Mouse (Mus musculus): ENCODE results near the gene Cd59a. TPM values are rescaled to one million over a fixed set of nuclear protein-coding genes. Genes with fewer than 3 reads are reported as not detected.
"Not testable (repeated sequence)": the region's sequence is repeated elsewhere in the genome, so short reads cannot be mapped to it uniquely, and the experiment has no call there.

Gene Cd59a
- polyA plus RNA-seq, 1 experiment from 2014 or later, result 26.5 TPM

GRCm38 (mm10) chr2:104111170-104111797 is 15.7 kb downstream of the Cd59a start:
- no CpG with 5 or more reads among the region's 1 CpGs for WGBS
- not testable (repeated sequence) for H3K27ac ChIP-seq (replicated peaks); DNase-seq (ENCODE audit: low spot score); H3K4me1 ChIP-seq; H3K9me3 ChIP-seq (replicated peaks); H3K4me3 ChIP-seq; H3K27me3 ChIP-seq (ENCODE audit: low read depth, poor library complexity, severe bottlenecking); H3K36me3 ChIP-seq

- not testable (repeated sequence) for H3K4me1 ChIP-seq; H3K27me3 ChIP-seq (ENCODE audit: low read depth, poor library complexity, severe bottlenecking); H3K9me3 ChIP-seq (replicated peaks); H3K4me3 ChIP-seq; DNase-seq (ENCODE audit: low spot score); H3K36me3 ChIP-seq; H3K27ac ChIP-seq (replicated peaks)
These were observed 18.0 kb downstream of the Cd59a start for GRCm38 (mm10) chr2:104113563-104113962.

GRCm38 (mm10) chr2:104114898-104115297 is 19.3 kb downstream of the Cd59a start:
- no peak for DNase-seq (ENCODE audit: low spot score)
- 89% methylated on average over 3 of the region's 3 CpGs for WGBS
- no peaks in the 10 kb centered on the region for H3K4me1 ChIP-seq
- no peak overlapping the region for H3K4me3 ChIP-seq
- no peak overlapping the region for H3K27ac ChIP-seq (replicated peaks)
- no peaks in the 10 kb centered on the region for H3K27me3 ChIP-seq (ENCODE audit: low read depth, poor library complexity, severe bottlenecking)
- H3K36me3 ChIP-seq, result peaks cover 7% of the 10 kb centered on the region; the same call in 1 of the 2 replicates
- no peaks in the 10 kb centered on the region for H3K9me3 ChIP-seq (replicated peaks)

GRCm38 (mm10) chr2:104117173-104117572 is 21.6 kb downstream of the Cd59a start:
- not testable (repeated sequence) for H3K9me3 ChIP-seq (replicated peaks); H3K27ac ChIP-seq (replicated peaks); DNase-seq (ENCODE audit: low spot score); H3K4me3 ChIP-seq; H3K27me3 ChIP-seq (ENCODE audit: low read depth, poor library complexity, severe bottlenecking); H3K36me3 ChIP-seq; H3K4me1 ChIP-seq

- WGBS, result 77% methylated on average over 1 of the region's 1 CpGs
- no peak overlapping the region for H3K27ac ChIP-seq (replicated peaks)
These were observed 23.5 kb downstream of the Cd59a start for GRCm38 (mm10) chr2:104119097-104119496.

GRCm38 (mm10) chr2:104120312-104120711 is 24.7 kb downstream of the Cd59a start:
- WGBS, result 66% methylated on average over 6 of the region's 6 CpGs
- H3K4me1 ChIP-seq, result peaks cover 18% of the 10 kb centered on the region
- no peak overlapping the region for H3K27ac ChIP-seq (replicated peaks)
- H3K9me3 ChIP-seq (replicated peaks), result no peaks in the 10 kb centered on the region
- no peak overlapping the region for H3K4me3 ChIP-seq
- DNase-seq (ENCODE audit: low spot score), result no peak
- H3K27me3 ChIP-seq (ENCODE audit: low read depth, poor library complexity, severe bottlenecking), result peaks cover 33% of the 10 kb centered on the region
- H3K36me3 ChIP-seq, result no peaks in the 10 kb centered on the region

More at GRCm38 (mm10) chr2:104119097-104119496, 23.5 kb downstream of the Cd59a start:
- no peak overlapping the region for H3K4me3 ChIP-seq
- no peaks in the 10 kb centered on the region for H3K9me3 ChIP-seq (replicated peaks)
- H3K36me3 ChIP-seq, result no peaks in the 10 kb centered on the region
- no peak for DNase-seq (ENCODE audit: low spot score)
- H3K27me3 ChIP-seq (ENCODE audit: low read depth, poor library complexity, severe bottlenecking), result peaks cover 21% of the 10 kb centered on the region
- peaks cover 18% of the 10 kb centered on the region for H3K4me1 ChIP-seq

GRCm38 (mm10) chr2:104121681-104122504 is 26.3 kb downstream of the Cd59a start:
- peak overlapping the region; percentile 86 for H3K27ac ChIP-seq (replicated peaks)
- H3K27me3 ChIP-seq (ENCODE audit: low read depth, poor library complexity, severe bottlenecking), result peaks cover 45% of the 10 kb centered on the region
- peak overlapping the region; percentile 82 for H3K4me3 ChIP-seq
- WGBS, result 81% methylated on average over 8 of the region's 8 CpGs
- no peaks in the 10 kb centered on the region for H3K9me3 ChIP-seq (replicated peaks)
- no peak for DNase-seq (ENCODE audit: low spot score)
- no peaks in the 10 kb centered on the region for H3K36me3 ChIP-seq
- H3K4me1 ChIP-seq, result peaks cover 18% of the 10 kb centered on the region

- H3K27ac ChIP-seq (replicated peaks), result peak within 1 kb of the TSS; percentile 86
- peak; percentile 91 for DNase-seq (ENCODE audit: low spot score)
- H3K27me3 ChIP-seq (ENCODE audit: low read depth, poor library complexity, severe bottlenecking), result peaks cover 48% of the 10 kb centered on the region
- H3K4me1 ChIP-seq, result peaks cover 18% of the 10 kb centered on the region
- no peaks in the 10 kb centered on the region for H3K9me3 ChIP-seq (replicated peaks)
- H3K36me3 ChIP-seq, result no peaks in the 10 kb centered on the region
- H3K4me3 ChIP-seq, result peak within 1 kb of the TSS; percentile 82
- WGBS, result under 1% methylated on average over 74 of the region's 74 CpGs
These were observed 27.1 kb downstream of the Cd59a start, which contains the start of gene A930018P22Rik for GRCm38 (mm10) chr2:104122505-104123378. A930018P22Rik (plus strand) TSS chr2:104122769.

GRCm38 (mm10) chr2:104123540-104123939 is 27.9 kb downstream of the Cd59a start:
- WGBS, result 54% methylated on average over 3 of the region's 3 CpGs
- H3K27me3 ChIP-seq (ENCODE audit: low read depth, poor library complexity, severe bottlenecking), result peaks cover 52% of the 10 kb centered on the region
- H3K27ac ChIP-seq (replicated peaks), result no peak overlapping the region
- H3K9me3 ChIP-seq (replicated peaks), result no peaks in the 10 kb centered on the region
- H3K4me3 ChIP-seq, result peak overlapping the region; percentile 82
- no peak for DNase-seq (ENCODE audit: low spot score)
- H3K4me1 ChIP-seq, result peaks cover 18% of the 10 kb centered on the region
- H3K36me3 ChIP-seq, result no peaks in the 10 kb centered on the region

- WGBS, result 80% methylated on average over 5 of the region's 5 CpGs
- H3K4me3 ChIP-seq, result no peak overlapping the region
- H3K9me3 ChIP-seq (replicated peaks), result no peaks in the 10 kb centered on the region
- peaks cover 18% of the 10 kb centered on the region for H3K4me1 ChIP-seq
- no peak for DNase-seq (ENCODE audit: low spot score)
- peaks cover 52% of the 10 kb centered on the region for H3K27me3 ChIP-seq (ENCODE audit: low read depth, poor library complexity, severe bottlenecking)
- no peak overlapping the region for H3K27ac ChIP-seq (replicated peaks)
- no peaks in the 10 kb centered on the region for H3K36me3 ChIP-seq
These were observed 28.5 kb downstream of the Cd59a start for GRCm38 (mm10) chr2:104124071-104124470.

GRCm38 (mm10) chr2:104128803-104129531 is 33.4 kb downstream of the Cd59a start:
- Histone ChIP-seq H3K27ac (replicated peaks) (no peak overlapping the region), H3K9me3 (replicated peaks) (no peaks in the 10 kb centered on the region), H3K27me3 (ENCODE audit: low read depth, poor library complexity, severe bottlenecking) (peaks cover 32% of the 10 kb centered on the region), H3K36me3 (no peaks in the 10 kb centered on the region), H3K4me1 (no peaks in the 10 kb centered on the region), H3K4me3 (no peak overlapping the region)
- DNase-seq (ENCODE audit: low spot score), result no peak
- 87% methylated on average over 13 of the region's 13 CpGs for WGBS

- Histone ChIP-seq H3K4me1 (peaks cover 3% of the 10 kb centered on the region; the same call in 1 of the 2 replicates), H3K9me3 (replicated peaks) (no peaks in the 10 kb centered on the region), H3K27me3 (ENCODE audit: low read depth, poor library complexity, severe bottlenecking) (peaks cover 20% of the 10 kb centered on the region), H3K4me3 (no peak overlapping the region), H3K36me3 (no peaks in the 10 kb centered on the region), H3K27ac (replicated peaks) (no peak overlapping the region)
- DNase-seq (ENCODE audit: low spot score), result no peak
- WGBS, result 88% methylated on average over 6 of the region's 6 CpGs
These were observed 34.6 kb downstream of the Cd59a start for GRCm38 (mm10) chr2:104130165-104130564.

All from midbrain, embryonic 10.5 days (tissue).